Mouse (Mus musculus) MEL-GATA-1-ER (cell line): Measurements from ENCODE around the gene Cd5.

Experiments used
- DNase-seq: peaks from one replicate; pipeline ENCODE4 v3.0.0-alpha.2; 2012; ENCODE audit warnings: low read depth; ENCODE audit errors: extremely low read depth

Cd5 gene

GRCm38 (mm10) chr19:10707087-10707875, 31.5 kb downstream of the Cd5 start:
- DNase-seq = no peak

- DNase-seq = no peak
These were observed 35.3 kb downstream of the Cd5 start for GRCm38 (mm10) chr19:10703470-10703869.

- no peak for DNase-seq
These were observed 36.7 kb downstream of the Cd5 start for GRCm38 (mm10) chr19:10702125-10702524.

GRCm38 (mm10) chr19:10701013-10701726, 37.6 kb downstream of the Cd5 start:
- DNase-seq = no peak

GRCm38 (mm10) chr19:10699851-10700250, 39.0 kb downstream of the Cd5 start:
- no peak for DNase-seq

- no peak for DNase-seq
These were observed 40.4 kb downstream of the Cd5 start for GRCm38 (mm10) chr19:10698131-10698991.

GRCm38 (mm10) chr19:10695801-10696200, 43.0 kb downstream of the Cd5 start:
- no peak for DNase-seq

GRCm38 (mm10) chr19:10693926-10694682, 44.7 kb downstream of the Cd5 start:
- DNase-seq = no peak

GRCm38 (mm10) chr19:10692361-10692760, 46.4 kb downstream of the Cd5 start:
- no peak for DNase-seq

- peak; percentile 84 for DNase-seq
These were observed 47.1 kb downstream of the Cd5 start for GRCm38 (mm10) chr19:10691660-10692059.

GRCm38 (mm10) chr19:10691121-10691520, 47.7 kb downstream of the Cd5 start:
- no peak for DNase-seq

- no peak for DNase-seq
These were observed 48.5 kb downstream of the Cd5 start for GRCm38 (mm10) chr19:10690336-10690735.

GRCm38 (mm10) chr19:10689470-10690166, 49.2 kb downstream of the Cd5 start:
- no peak for DNase-seq

- peak; percentile 59 for DNase-seq
These were observed 50.1 kb downstream of the Cd5 start, which contains the start of gene Vps37c for GRCm38 (mm10) chr19:10688537-10689352. TSS of gene Vps37c (plus strand) at chr19:10688735.

GRCm38 (mm10) chr19:10685727-10686126, 53.1 kb downstream of the Cd5 start:
- DNase-seq = no peak

- no peak for DNase-seq
These were observed 53.7 kb downstream of the Cd5 start for GRCm38 (mm10) chr19:10685081-10685480.

GRCm38 (mm10) chr19:10681571-10681970, 57.2 kb downstream of the Cd5 start:
- DNase-seq = no peak

- DNase-seq = no peak
These were observed 60.1 kb downstream of the Cd5 start for GRCm38 (mm10) chr19:10678772-10679067.

- DNase-seq = no peak
These were observed 60.7 kb downstream of the Cd5 start, which contains the start of gene Pga5 for GRCm38 (mm10) chr19:10677915-10678771. TSS of gene Pga5 (minus strand) at chr19:10678071.
